Mouse (Mus musculus): Measurements from ENCODE around the gene Hepacam2. TPM values are rescaled to one million over a fixed set of nuclear protein-coding genes. Genes with fewer than 3 reads are reported as not detected.
A peak's percentile ranks its signal among the peaks of the same experiment; 100 is the strongest.
"Not testable (repeated sequence)": the region's sequence is repeated elsewhere in the genome, so short reads cannot be mapped to it uniquely, and the experiment has no call there.

The Hepacam2 gene
- polyA plus RNA-seq, 1 experiment from 2014 or later: 3.3 TPM

GRCm38 (mm10) chr6:3447404-3447803, 50.7 kb downstream of the Hepacam2 start:
- no peaks in the 10 kb centered on the region for H3K36me3 ChIP-seq (ENCODE audit: control insufficient read depth, insufficient read depth, low read length)
- peak; percentile 89 for ATAC-seq (ENCODE audit: low FRiP score)
- H3K27ac ChIP-seq (ENCODE audit: low read depth, low read length): no peak overlapping the region
- H3K4me1 ChIP-seq (ENCODE audit: control insufficient read depth, insufficient read depth, low read length): no peaks in the 10 kb centered on the region
- H3K4me3 ChIP-seq (ENCODE audit: low read depth, low read length): no peak overlapping the region
- no peaks in the 10 kb centered on the region for H3K9me3 ChIP-seq (ENCODE audit: control insufficient read depth, low read length)
- WGBS: 3% methylated on average over 5 of the region's 5 CpGs
- DNase-seq (ENCODE audit: low spot score, missing footprints): peak; percentile 92
- H3K9ac ChIP-seq (ENCODE audit: low read length): no peak overlapping the region
- H3K27me3 ChIP-seq (ENCODE audit: control insufficient read depth, insufficient read depth, low read length): no peaks in the 10 kb centered on the region
- H3K4me2 ChIP-seq: no peak overlapping the region

- H3K9ac ChIP-seq (ENCODE audit: low read length): no peak overlapping the region
Observed at GRCm38 (mm10) chr6:3443905-3444304, 54.2 kb downstream of the Hepacam2 start.

GRCm38 (mm10) chr6:3436087-3436486, 62.0 kb downstream of the Hepacam2 start:
- Histone ChIP-seq H3K4me3 (ENCODE audit: low read depth, low read length) (no peak overlapping the region), H3K27me3 (ENCODE audit: control insufficient read depth, insufficient read depth, low read length) (no peaks in the 10 kb centered on the region), H3K36me3 (ENCODE audit: control insufficient read depth, insufficient read depth, low read length) (no peaks in the 10 kb centered on the region), H3K9me3 (ENCODE audit: control insufficient read depth, low read length) (no peaks in the 10 kb centered on the region), H3K9ac (ENCODE audit: low read length) (no peak overlapping the region), H3K27ac (ENCODE audit: low read depth, low read length) (no peak overlapping the region), H3K4me1 (ENCODE audit: control insufficient read depth, insufficient read depth, low read length) (no peaks in the 10 kb centered on the region), H3K4me2 (no peak overlapping the region)
- ATAC-seq (ENCODE audit: low FRiP score) (no peak), DNase-seq (ENCODE audit: low spot score, missing footprints) (no peak)

More at GRCm38 (mm10) chr6:3443905-3444304, 54.2 kb downstream of the Hepacam2 start:
- Histone ChIP-seq H3K27me3 (ENCODE audit: control insufficient read depth, insufficient read depth, low read length) (no peaks in the 10 kb centered on the region), H3K36me3 (ENCODE audit: control insufficient read depth, insufficient read depth, low read length) (no peaks in the 10 kb centered on the region), H3K4me1 (ENCODE audit: control insufficient read depth, insufficient read depth, low read length) (no peaks in the 10 kb centered on the region), H3K9me3 (ENCODE audit: control insufficient read depth, low read length) (no peaks in the 10 kb centered on the region), H3K4me3 (ENCODE audit: low read depth, low read length) (no peak overlapping the region), H3K4me2 (no peak overlapping the region), H3K27ac (ENCODE audit: low read depth, low read length) (no peak overlapping the region)
- no peak for DNase-seq (ENCODE audit: low spot score, missing footprints)
- WGBS: 23% methylated on average over 1 of the region's 1 CpGs
- no peak for ATAC-seq (ENCODE audit: low FRiP score)

GRCm38 (mm10) chr6:3430976-3431375, 67.1 kb downstream of the Hepacam2 start:
- H3K4me3 ChIP-seq (ENCODE audit: low read depth, low read length); H3K36me3 ChIP-seq (ENCODE audit: control insufficient read depth, insufficient read depth, low read length); H3K27me3 ChIP-seq (ENCODE audit: control insufficient read depth, insufficient read depth, low read length); H3K4me1 ChIP-seq (ENCODE audit: control insufficient read depth, insufficient read depth, low read length); H3K27ac ChIP-seq (ENCODE audit: low read depth, low read length); DNase-seq (ENCODE audit: low spot score, missing footprints); ATAC-seq (ENCODE audit: low FRiP score); H3K9me3 ChIP-seq (ENCODE audit: control insufficient read depth, low read length); H3K4me2 ChIP-seq; H3K9ac ChIP-seq (ENCODE audit: low read length): not testable (repeated sequence)
- WGBS: 83% methylated on average over 2 of the region's 2 CpGs

DNA sequence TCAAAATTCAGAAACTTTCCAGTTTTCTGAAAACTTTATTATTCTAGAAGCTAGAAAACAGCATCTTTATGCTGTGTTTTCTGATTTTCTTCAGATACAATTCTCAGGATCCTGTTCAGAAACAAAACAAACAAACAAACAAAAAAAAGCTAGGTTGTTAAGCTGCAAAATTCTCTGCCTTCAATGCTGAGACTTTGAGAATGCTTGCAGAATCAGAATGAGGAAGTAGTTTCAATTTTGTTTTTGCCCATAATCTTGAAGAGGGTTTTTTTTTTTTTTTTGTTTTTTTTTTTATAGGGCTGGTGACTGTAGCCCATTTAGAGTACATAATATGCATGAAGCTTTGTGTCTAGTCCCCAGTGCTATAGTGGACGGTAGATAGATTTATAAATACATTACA, 71.1 kb downstream of the Hepacam2 start:
- Histone ChIP-seq H3K27ac (ENCODE audit: low read depth, low read length) (no peak overlapping the region), H3K4me2 (no peak overlapping the region), H3K9me3 (ENCODE audit: control insufficient read depth, low read length) (no peaks in the 10 kb centered on the region), H3K9ac (ENCODE audit: low read length) (no peak overlapping the region), H3K4me1 (ENCODE audit: control insufficient read depth, insufficient read depth, low read length) (no peaks in the 10 kb centered on the region), H3K4me3 (ENCODE audit: low read depth, low read length) (no peak overlapping the region), H3K27me3 (ENCODE audit: control insufficient read depth, insufficient read depth, low read length) (no peaks in the 10 kb centered on the region), H3K36me3 (ENCODE audit: control insufficient read depth, insufficient read depth, low read length) (no peaks in the 10 kb centered on the region)
- no peak for DNase-seq (ENCODE audit: low spot score, missing footprints)
- 83% methylated on average over 1 of the region's 1 CpGs for WGBS
- no peak for ATAC-seq (ENCODE audit: low FRiP score)

- H3K27ac ChIP-seq (ENCODE audit: low read depth, low read length); H3K9me3 ChIP-seq (ENCODE audit: control insufficient read depth, low read length); H3K27me3 ChIP-seq (ENCODE audit: control insufficient read depth, insufficient read depth, low read length); H3K9ac ChIP-seq (ENCODE audit: low read length); ATAC-seq (ENCODE audit: low FRiP score); H3K4me2 ChIP-seq; H3K36me3 ChIP-seq (ENCODE audit: control insufficient read depth, insufficient read depth, low read length); DNase-seq (ENCODE audit: low spot score, missing footprints); H3K4me1 ChIP-seq (ENCODE audit: control insufficient read depth, insufficient read depth, low read length); H3K4me3 ChIP-seq (ENCODE audit: low read depth, low read length): not testable (repeated sequence)
Observed at GRCm38 (mm10) chr6:3425333-3425732, 72.8 kb downstream of the Hepacam2 start.

- not testable (repeated sequence) for H3K4me2 ChIP-seq; H3K9me3 ChIP-seq (ENCODE audit: control insufficient read depth, low read length); H3K4me3 ChIP-seq (ENCODE audit: low read depth, low read length); H3K27me3 ChIP-seq (ENCODE audit: control insufficient read depth, insufficient read depth, low read length); H3K36me3 ChIP-seq (ENCODE audit: control insufficient read depth, insufficient read depth, low read length); H3K4me1 ChIP-seq (ENCODE audit: control insufficient read depth, insufficient read depth, low read length); DNase-seq (ENCODE audit: low spot score, missing footprints); H3K9ac ChIP-seq (ENCODE audit: low read length); H3K27ac ChIP-seq (ENCODE audit: low read depth, low read length); ATAC-seq (ENCODE audit: low FRiP score)
- WGBS: 29% methylated on average over 1 of the region's 4 CpGs
Observed at GRCm38 (mm10) chr6:3424613-3425277, 73.4 kb downstream of the Hepacam2 start.

Other genes with a start within 250 kb of the Hepacam2 start
- gene Samd9l, start 98.7 kb downstream of the Hepacam2 start, polyA plus RNA-seq (2014; fragmentation: Nextera tagmentation; extraction: Ambion mirVana): 0.61 and 0.68 TPM in 2 replicates
- gene Vps50, start 84 bp upstream of the Hepacam2 start, polyA plus RNA-seq (2014; fragmentation: Nextera tagmentation; extraction: Ambion mirVana): 42.1 and 45.6 TPM in 2 replicates

Data from midbrain, embryonic 11.5 days (tissue).